Mouse (Mus musculus): ENCODE results near the gene Vcp. TPM values are rescaled to one million over a fixed set of nuclear protein-coding genes. Genes with fewer than 3 reads are reported as not detected.

Gene Vcp
- polyA plus RNA-seq, 1 experiment from 2014 or later, result 437 TPM

- peak within 1 kb of the TSS; percentile 64 for H3K9ac ChIP-seq
- peaks cover 58% of the 10 kb centered on the region for H3K36me3 ChIP-seq
- peak within 1 kb of the TSS; percentile 89 for H3K27ac ChIP-seq
- peak; percentile 87 for ATAC-seq (replicated peaks; ENCODE audit: insufficient number of reproducible peaks, insufficient read depth, low FRiP score, low read depth)
- H3K27me3 ChIP-seq, result no peaks in the 10 kb centered on the region
- peaks cover 15% of the 10 kb centered on the region for H3K4me1 ChIP-seq (replicated peaks)
- no peaks in the 10 kb centered on the region for H3K9me3 ChIP-seq (replicated peaks)
- peak within 1 kb of the TSS; percentile 78 for H3K4me2 ChIP-seq
- H3K4me3 ChIP-seq, result peak within 1 kb of the TSS; percentile 71
- WGBS, result 7% methylated on average over 42 of the region's 42 CpGs
Measured at GRCm38 (mm10) chr4:43025084-43025960, 25.0 kb upstream of the Vcp start, which contains the start of gene Pigo. Gene Pigo, minus strand, starts transcription at chr4:43025819.

- Histone ChIP-seq H3K36me3 (peaks cover 60% of the 10 kb centered on the region), H3K9ac (peak overlapping the region; percentile 64), H3K27me3 (no peaks in the 10 kb centered on the region), H3K4me2 (peak overlapping the region; percentile 78), H3K27ac (peak overlapping the region; percentile 89; the same call in 1 of the 2 replicates), H3K4me3 (peak overlapping the region; percentile 71), H3K4me1 (replicated peaks) (peaks cover 9% of the 10 kb centered on the region), H3K9me3 (replicated peaks) (no peaks in the 10 kb centered on the region)
- ATAC-seq (replicated peaks; ENCODE audit: insufficient number of reproducible peaks, insufficient read depth, low FRiP score, low read depth), result no peak
- WGBS, result 71% methylated on average over 14 of the region's 14 CpGs
Measured at GRCm38 (mm10) chr4:43024673-43025072, 24.4 kb upstream of the Vcp start.

GRCm38 (mm10) chr4:43021341-43021740, 21.0 kb upstream of the Vcp start:
- H3K27ac ChIP-seq, result no peak overlapping the region
- H3K4me1 ChIP-seq (replicated peaks), result peaks cover 9% of the 10 kb centered on the region
- no peak overlapping the region for H3K9ac ChIP-seq
- ATAC-seq (replicated peaks; ENCODE audit: insufficient number of reproducible peaks, insufficient read depth, low FRiP score, low read depth), result no peak
- no peak overlapping the region for H3K4me2 ChIP-seq
- H3K27me3 ChIP-seq, result no peaks in the 10 kb centered on the region
- H3K36me3 ChIP-seq, result peaks cover 50% of the 10 kb centered on the region
- no peak overlapping the region for H3K4me3 ChIP-seq
- 76% methylated on average over 17 of the region's 17 CpGs for WGBS
- H3K9me3 ChIP-seq (replicated peaks), result no peaks in the 10 kb centered on the region

- Histone ChIP-seq H3K9me3 (replicated peaks) (no peaks in the 10 kb centered on the region), H3K4me1 (replicated peaks) (peaks cover 9% of the 10 kb centered on the region), H3K27me3 (no peaks in the 10 kb centered on the region), H3K9ac (no peak overlapping the region), H3K36me3 (peaks cover 50% of the 10 kb centered on the region), H3K4me3 (no peak overlapping the region), H3K27ac (no peak overlapping the region), H3K4me2 (no peak overlapping the region)
- WGBS, result 85% methylated on average over 16 of the region's 16 CpGs
- ATAC-seq (replicated peaks; ENCODE audit: insufficient number of reproducible peaks, insufficient read depth, low FRiP score, low read depth), result no peak
Measured at GRCm38 (mm10) chr4:43020876-43021275, 20.6 kb upstream of the Vcp start.

GRCm38 (mm10) chr4:43019641-43020465, 19.5 kb upstream of the Vcp start:
- WGBS, result 87% methylated on average over 23 of the region's 23 CpGs
- Histone ChIP-seq H3K9me3 (replicated peaks) (no peaks in the 10 kb centered on the region), H3K4me1 (replicated peaks) (peaks cover 6% of the 10 kb centered on the region), H3K4me2 (no peak overlapping the region), H3K27me3 (no peaks in the 10 kb centered on the region), H3K27ac (no peak overlapping the region), H3K4me3 (no peak overlapping the region), H3K9ac (no peak overlapping the region), H3K36me3 (peaks cover 50% of the 10 kb centered on the region)
- ATAC-seq (replicated peaks; ENCODE audit: insufficient number of reproducible peaks, insufficient read depth, low FRiP score, low read depth), result no peak

- no peaks in the 10 kb centered on the region for H3K27me3 ChIP-seq
- H3K4me2 ChIP-seq, result no peak overlapping the region
- no peak overlapping the region for H3K4me3 ChIP-seq
- no peak overlapping the region for H3K9ac ChIP-seq
- 91% methylated on average over 10 of the region's 10 CpGs for WGBS
- peaks cover 50% of the 10 kb centered on the region for H3K36me3 ChIP-seq
- no peaks in the 10 kb centered on the region for H3K9me3 ChIP-seq (replicated peaks)
- ATAC-seq (replicated peaks; ENCODE audit: insufficient number of reproducible peaks, insufficient read depth, low FRiP score, low read depth), result no peak
- H3K4me1 ChIP-seq (replicated peaks), result no peaks in the 10 kb centered on the region
- no peak overlapping the region for H3K27ac ChIP-seq
Measured at GRCm38 (mm10) chr4:43019176-43019575, 18.9 kb upstream of the Vcp start.

- Histone ChIP-seq H3K27ac (no peak overlapping the region), H3K4me1 (replicated peaks) (peaks cover 5% of the 10 kb centered on the region; the same call in 1 of the 2 replicates), H3K36me3 (peaks cover 46% of the 10 kb centered on the region), H3K4me2 (no peak overlapping the region), H3K4me3 (no peak overlapping the region), H3K9me3 (replicated peaks) (no peaks in the 10 kb centered on the region), H3K9ac (no peak overlapping the region), H3K27me3 (no peaks in the 10 kb centered on the region)
- ATAC-seq (replicated peaks; ENCODE audit: insufficient number of reproducible peaks, insufficient read depth, low FRiP score, low read depth), result no peak
- 89% methylated on average over 4 of the region's 4 CpGs for WGBS
Measured at GRCm38 (mm10) chr4:43018156-43018555, 17.8 kb upstream of the Vcp start.

GRCm38 (mm10) chr4:43012091-43012490, 11.8 kb upstream of the Vcp start:
- Histone ChIP-seq H3K27me3 (no peaks in the 10 kb centered on the region), H3K27ac (no peak overlapping the region), H3K4me1 (replicated peaks) (peaks cover 15% of the 10 kb centered on the region), H3K9ac (no peak overlapping the region), H3K9me3 (replicated peaks) (no peaks in the 10 kb centered on the region), H3K36me3 (no peaks in the 10 kb centered on the region), H3K4me2 (no peak overlapping the region), H3K4me3 (no peak overlapping the region)
- ATAC-seq (replicated peaks; ENCODE audit: insufficient number of reproducible peaks, insufficient read depth, low FRiP score, low read depth), result no peak
- WGBS, result 92% methylated on average over 1 of the region's 1 CpGs

GRCm38 (mm10) chr4:43010161-43011038, 10.1 kb upstream of the Vcp start, which contains the start of gene Fancg:
Gene Fancg, minus strand, starts transcription at chr4:43010506.
- no peaks in the 10 kb centered on the region; the same call in 1 of the 2 replicates for H3K36me3 ChIP-seq
- no peaks in the 10 kb centered on the region for H3K27me3 ChIP-seq
- peak within 1 kb of the TSS; percentile 98 for H3K4me3 ChIP-seq
- H3K27ac ChIP-seq, result peak within 1 kb of the TSS; percentile 67
- H3K4me1 ChIP-seq (replicated peaks), result peaks cover 15% of the 10 kb centered on the region
- 1% methylated on average over 37 of the region's 37 CpGs for WGBS
- H3K4me2 ChIP-seq, result peak within 1 kb of the TSS; percentile 85
- peak; percentile 87 for ATAC-seq (replicated peaks; ENCODE audit: insufficient number of reproducible peaks, insufficient read depth, low FRiP score, low read depth)
- no peaks in the 10 kb centered on the region for H3K9me3 ChIP-seq (replicated peaks)
- H3K9ac ChIP-seq, result peak within 1 kb of the TSS; percentile 73

GRCm38 (mm10) chr4:43005765-43006164, 5.5 kb upstream of the Vcp start:
- Histone ChIP-seq H3K4me1 (replicated peaks) (peaks cover 9% of the 10 kb centered on the region), H3K4me2 (no peak overlapping the region), H3K27ac (no peak overlapping the region), H3K9me3 (replicated peaks) (no peaks in the 10 kb centered on the region), H3K9ac (no peak overlapping the region), H3K4me3 (no peak overlapping the region), H3K36me3 (no peaks in the 10 kb centered on the region; the same call in none of the 2 replicates), H3K27me3 (no peaks in the 10 kb centered on the region)
- 64% methylated on average over 2 of the region's 2 CpGs for WGBS
- no peak for ATAC-seq (replicated peaks; ENCODE audit: insufficient number of reproducible peaks, insufficient read depth, low FRiP score, low read depth)
